Mouse (Mus musculus) heart, adult 10 weeks (tissue): ENCODE results near the gene Olfr954. TPM values are rescaled to one million over a fixed set of nuclear protein-coding genes. Genes with fewer than 3 reads are reported as not detected.

Experiments used
- polyA plus RNA-seq: library from polyadenylated mRNA; stranded (reverse); fragments of 350-450 nt; fragmentation: Illumina TruSeq; extraction: RNeasy Lipid Tissue Mini Kit (QIAGEN cat#74804); gene quantifications from one replicate; pipeline ENCODE4 v1.2.3, GENCODE M21; 2014; ENCODE audit warnings: low read depth, low replicate concordance

The Olfr954 gene
- not detected for polyA plus RNA-seq

GRCm38 (mm10) chr9:39456401-39456800 is at the start of gene Olfr954:
TSS of gene Olfr954 (plus strand) at chr9:39456701.

DNA sequence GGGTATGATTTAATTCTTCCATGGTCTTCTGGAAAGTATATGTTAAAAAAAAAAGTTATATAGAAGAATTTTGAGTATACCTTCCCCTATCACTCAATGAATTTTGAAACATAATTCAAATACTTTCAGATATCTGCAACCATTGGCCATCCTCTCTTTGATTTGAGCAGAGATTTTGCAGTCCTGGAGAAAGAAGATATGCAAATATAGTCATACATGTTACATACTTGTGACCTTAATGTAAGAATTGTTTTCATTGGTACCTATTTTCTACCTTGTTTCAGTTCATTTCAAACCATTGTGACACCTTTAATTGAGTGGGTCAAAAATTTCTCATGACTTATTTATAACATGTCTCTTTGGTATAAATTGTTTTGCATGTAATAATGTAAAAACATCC is 29.5 kb upstream of the Olfr954 start, which contains the start of gene Olfr952:
Gene Olfr952, minus strand, starts transcription at position 101 of the 400 bp plus-strand sequence.

GRCm38 (mm10) chr9:39471844-39472243 is 15.3 kb downstream of the Olfr954 start, which contains the start of gene Olfr955:
TSS of gene Olfr955 (minus strand) at chr9:39471944.

DNA sequence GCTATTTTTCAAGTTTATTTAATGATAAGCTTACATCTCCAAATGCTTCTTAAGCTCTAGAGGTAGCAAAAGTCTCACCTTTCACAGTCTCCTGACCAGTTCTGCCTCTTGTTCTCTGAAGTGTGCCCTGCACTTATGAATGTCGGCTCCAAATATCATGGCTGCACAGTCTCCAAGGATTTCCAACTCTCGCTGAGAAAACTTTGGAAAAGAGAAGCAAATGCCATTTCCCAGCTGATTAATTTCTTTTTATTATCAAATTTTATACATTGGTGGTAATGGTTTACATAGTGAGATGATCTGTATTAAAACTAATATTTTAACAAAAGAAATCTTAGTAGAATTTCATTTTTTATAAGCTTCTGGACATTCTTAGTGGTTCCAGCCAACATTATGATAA is 37.4 kb downstream of the Olfr954 start, which contains the start of gene Olfr44:
Gene Olfr44, minus strand, starts transcription at position 101 of the 400 bp plus-strand sequence.

Other genes starting within 250 kb of the Olfr954 start
- gene Olfr1537, start 206.7 kb upstream of the Olfr954 start, polyA plus RNA-seq = not detected
- not detected for gene Olfr945, start 179.9 kb upstream of the Olfr954 start, polyA plus RNA-seq
- not detected for gene Olfr948, start 130.7 kb upstream of the Olfr954 start, polyA plus RNA-seq
- not detected for gene Olfr951, start 69.3 kb upstream of the Olfr954 start, polyA plus RNA-seq
- not detected for gene Olfr952, start 29.6 kb upstream of the Olfr954 start, polyA plus RNA-seq
- gene Olfr955, start 15.2 kb downstream of the Olfr954 start, polyA plus RNA-seq = not detected
- gene Olfr44, start 37.3 kb downstream of the Olfr954 start, polyA plus RNA-seq = not detected
- not detected for gene Olfr957, start 59.1 kb downstream of the Olfr954 start, polyA plus RNA-seq
- not detected for gene Olfr958, start 97.4 kb downstream of the Olfr954 start, polyA plus RNA-seq
- gene Olfr959, start 118.9 kb downstream of the Olfr954 start, polyA plus RNA-seq = not detected
- gene AW551984, start 147.7 kb downstream of the Olfr954 start, polyA plus RNA-seq = 0.26 TPM
- not detected for gene Olfr148, start 154.0 kb downstream of the Olfr954 start, polyA plus RNA-seq
- not detected for gene Olfr960, start 164.7 kb downstream of the Olfr954 start, polyA plus RNA-seq
- not detected for gene Olfr961, start 188.4 kb downstream of the Olfr954 start, polyA plus RNA-seq
- gene Olfr963, start 210.5 kb downstream of the Olfr954 start, polyA plus RNA-seq = not detected